Mouse (Mus musculus): ENCODE data around the gene Mrtfa. TPM values are rescaled to one million over a fixed set of nuclear protein-coding genes. Genes with fewer than 3 reads are reported as not detected.

Gene Mrtfa
- polyA plus RNA-seq, 1 experiment from 2014 or later = 22.3 TPM

- no peaks in the 10 kb centered on the region for H3K4me1 ChIP-seq (ENCODE audit: control insufficient read depth, insufficient read depth, low read length)
- no peaks in the 10 kb centered on the region for H3K27me3 ChIP-seq (ENCODE audit: control insufficient read depth, insufficient read depth, low read length)
- WGBS = 92% methylated on average over 1 of the region's 1 CpGs
- H3K9ac ChIP-seq (ENCODE audit: low read length) = no peak overlapping the region
- H3K27ac ChIP-seq (replicated peaks; ENCODE audit: low read depth, low read length) = no peak overlapping the region
- no peak for DNase-seq (ENCODE audit: low spot score)
- no peak for ATAC-seq (ENCODE audit: insufficient number of reproducible peaks, low FRiP score, low TSS enrichment, low read depth)
- H3K4me2 ChIP-seq (ENCODE audit: low read depth, severe bottlenecking) = no peak overlapping the region
- H3K4me3 ChIP-seq (ENCODE audit: low read depth, low read length) = no peak overlapping the region
- H3K36me3 ChIP-seq (ENCODE audit: control insufficient read depth, insufficient read depth, low read length) = no peaks in the 10 kb centered on the region
- H3K9me3 ChIP-seq (ENCODE audit: control insufficient read depth, low read length) = no peaks in the 10 kb centered on the region
These were observed 120.1 kb downstream of the Mrtfa start for GRCm38 (mm10) chr15:81070470-81070869.

- no peaks in the 10 kb centered on the region for H3K27me3 ChIP-seq (ENCODE audit: control insufficient read depth, insufficient read depth, low read length)
- H3K4me3 ChIP-seq (ENCODE audit: low read depth, low read length) = no peak overlapping the region
- DNase-seq (ENCODE audit: low spot score) = no peak
- no peak for ATAC-seq (ENCODE audit: insufficient number of reproducible peaks, low FRiP score, low TSS enrichment, low read depth)
- no peaks in the 10 kb centered on the region for H3K4me1 ChIP-seq (ENCODE audit: control insufficient read depth, insufficient read depth, low read length)
- H3K36me3 ChIP-seq (ENCODE audit: control insufficient read depth, insufficient read depth, low read length) = no peaks in the 10 kb centered on the region
- WGBS = 96% methylated on average over 5 of the region's 5 CpGs
- no peaks in the 10 kb centered on the region for H3K9me3 ChIP-seq (ENCODE audit: control insufficient read depth, low read length)
- H3K9ac ChIP-seq (ENCODE audit: low read length) = no peak overlapping the region
- no peak overlapping the region for H3K27ac ChIP-seq (replicated peaks; ENCODE audit: low read depth, low read length)
- H3K4me2 ChIP-seq (ENCODE audit: low read depth, severe bottlenecking) = no peak overlapping the region
These were observed 121.7 kb downstream of the Mrtfa start for GRCm38 (mm10) chr15:81068641-81069381.

DNA sequence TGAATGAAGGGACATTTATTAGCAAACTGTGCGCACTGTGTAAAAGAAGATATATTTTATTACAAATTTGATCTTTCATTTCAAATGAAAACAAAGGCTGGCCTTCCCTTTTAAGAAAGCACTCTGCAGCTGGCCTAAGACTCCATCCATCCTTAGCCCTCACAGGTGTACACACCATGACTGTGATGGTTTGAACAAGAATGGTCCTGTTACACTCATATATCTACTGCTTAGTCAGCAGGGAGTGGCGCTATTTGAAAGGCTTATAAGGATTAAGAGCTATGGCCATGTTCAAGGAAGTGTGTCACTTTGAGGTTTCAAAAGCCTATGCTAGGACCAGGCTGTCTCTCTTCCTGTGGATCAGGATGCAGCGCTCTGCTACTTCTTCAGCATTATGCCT lies 122.8 kb downstream of the Mrtfa start:
- Histone ChIP-seq H3K4me2 (ENCODE audit: low read depth, severe bottlenecking) (no peak overlapping the region), H3K9ac (ENCODE audit: low read length) (no peak overlapping the region), H3K27me3 (ENCODE audit: control insufficient read depth, insufficient read depth, low read length) (no peaks in the 10 kb centered on the region), H3K36me3 (ENCODE audit: control insufficient read depth, insufficient read depth, low read length) (no peaks in the 10 kb centered on the region), H3K9me3 (ENCODE audit: control insufficient read depth, low read length) (no peaks in the 10 kb centered on the region), H3K4me3 (ENCODE audit: low read depth, low read length) (no peak overlapping the region), H3K27ac (replicated peaks; ENCODE audit: low read depth, low read length) (no peak overlapping the region), H3K4me1 (ENCODE audit: control insufficient read depth, insufficient read depth, low read length) (peaks cover 3% of the 10 kb centered on the region)
- no peak for DNase-seq (ENCODE audit: low spot score)
- 94% methylated on average over 3 of the region's 3 CpGs for WGBS
- ATAC-seq (ENCODE audit: insufficient number of reproducible peaks, low FRiP score, low TSS enrichment, low read depth) = no peak

DNA sequence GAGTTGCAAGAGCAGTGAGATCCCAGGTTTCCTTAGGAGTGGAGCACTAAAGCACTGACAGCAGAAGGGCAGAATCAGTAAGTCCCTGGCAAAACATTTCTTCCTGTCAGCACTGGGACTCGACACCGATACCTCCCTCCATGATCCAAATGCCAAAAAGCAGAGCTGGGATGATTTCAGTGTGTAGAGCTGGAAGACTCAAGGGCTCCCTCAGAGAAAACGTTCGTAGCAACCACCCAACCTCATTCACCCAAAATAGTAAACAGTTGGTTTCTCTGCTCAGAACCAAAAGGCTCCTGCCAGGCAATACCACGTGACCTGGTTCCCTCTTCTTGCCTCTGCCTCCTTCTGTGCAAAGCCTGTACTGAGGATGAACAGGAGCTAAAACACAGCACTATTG lies 123.6 kb downstream of the Mrtfa start:
- Histone ChIP-seq H3K4me1 (ENCODE audit: control insufficient read depth, insufficient read depth, low read length) (peaks cover 11% of the 10 kb centered on the region), H3K27ac (replicated peaks; ENCODE audit: low read depth, low read length) (no peak overlapping the region), H3K4me2 (ENCODE audit: low read depth, severe bottlenecking) (no peak overlapping the region), H3K9ac (ENCODE audit: low read length) (no peak overlapping the region), H3K27me3 (ENCODE audit: control insufficient read depth, insufficient read depth, low read length) (no peaks in the 10 kb centered on the region), H3K4me3 (ENCODE audit: low read depth, low read length) (no peak overlapping the region), H3K36me3 (ENCODE audit: control insufficient read depth, insufficient read depth, low read length) (no peaks in the 10 kb centered on the region), H3K9me3 (ENCODE audit: control insufficient read depth, low read length) (no peaks in the 10 kb centered on the region)
- ATAC-seq (ENCODE audit: insufficient number of reproducible peaks, low FRiP score, low TSS enrichment, low read depth) = no peak
- WGBS = 76% methylated on average over 5 of the region's 5 CpGs
- DNase-seq (ENCODE audit: low spot score) = no peak

DNA sequence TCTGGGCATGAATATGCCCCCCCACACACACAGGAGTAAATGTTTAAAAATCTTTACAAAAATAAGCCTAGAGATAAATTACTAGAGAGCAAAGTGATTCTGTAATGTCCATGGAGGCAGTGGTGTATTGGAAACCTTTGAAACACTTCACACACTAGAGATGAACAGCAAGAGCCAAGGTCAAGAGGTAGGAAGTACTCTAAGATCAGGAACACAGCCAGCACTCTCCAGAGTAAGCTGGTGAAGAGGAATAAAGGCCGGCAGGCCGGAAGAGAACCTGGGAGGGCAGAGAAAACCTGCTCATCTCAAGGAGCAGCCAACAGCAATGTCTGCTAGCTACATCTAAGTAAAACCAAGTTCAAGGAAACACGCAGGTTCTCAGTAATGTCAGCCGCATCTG lies 125.9 kb downstream of the Mrtfa start:
- Histone ChIP-seq H3K9me3 (ENCODE audit: control insufficient read depth, low read length) (no peaks in the 10 kb centered on the region), H3K27me3 (ENCODE audit: control insufficient read depth, insufficient read depth, low read length) (no peaks in the 10 kb centered on the region), H3K4me1 (ENCODE audit: control insufficient read depth, insufficient read depth, low read length) (peaks cover 16% of the 10 kb centered on the region), H3K4me3 (ENCODE audit: low read depth, low read length) (no peak overlapping the region), H3K4me2 (ENCODE audit: low read depth, severe bottlenecking) (no peak overlapping the region), H3K9ac (ENCODE audit: low read length) (no peak overlapping the region), H3K36me3 (ENCODE audit: control insufficient read depth, insufficient read depth, low read length) (no peaks in the 10 kb centered on the region), H3K27ac (replicated peaks; ENCODE audit: low read depth, low read length) (no peak overlapping the region)
- WGBS = 89% methylated on average over 4 of the region's 4 CpGs
- no peak for DNase-seq (ENCODE audit: low spot score)
- no peak for ATAC-seq (ENCODE audit: insufficient number of reproducible peaks, low FRiP score, low TSS enrichment, low read depth)

- H3K4me3 ChIP-seq (ENCODE audit: low read depth, low read length) = no peak overlapping the region
- H3K27me3 ChIP-seq (ENCODE audit: control insufficient read depth, insufficient read depth, low read length) = no peaks in the 10 kb centered on the region
- no peak overlapping the region for H3K9ac ChIP-seq (ENCODE audit: low read length)
- WGBS = 36% methylated on average over 1 of the region's 1 CpGs
- H3K27ac ChIP-seq (replicated peaks; ENCODE audit: low read depth, low read length) = no peak overlapping the region
- H3K4me2 ChIP-seq (ENCODE audit: low read depth, severe bottlenecking) = no peak overlapping the region
- no peaks in the 10 kb centered on the region for H3K9me3 ChIP-seq (ENCODE audit: control insufficient read depth, low read length)
- H3K4me1 ChIP-seq (ENCODE audit: control insufficient read depth, insufficient read depth, low read length) = peaks cover 16% of the 10 kb centered on the region
- ATAC-seq (ENCODE audit: insufficient number of reproducible peaks, low FRiP score, low TSS enrichment, low read depth) (no peak), DNase-seq (ENCODE audit: low spot score) (no peak)
- no peaks in the 10 kb centered on the region for H3K36me3 ChIP-seq (ENCODE audit: control insufficient read depth, insufficient read depth, low read length)
These were observed 126.4 kb downstream of the Mrtfa start for GRCm38 (mm10) chr15:81064143-81064542.

DNA sequence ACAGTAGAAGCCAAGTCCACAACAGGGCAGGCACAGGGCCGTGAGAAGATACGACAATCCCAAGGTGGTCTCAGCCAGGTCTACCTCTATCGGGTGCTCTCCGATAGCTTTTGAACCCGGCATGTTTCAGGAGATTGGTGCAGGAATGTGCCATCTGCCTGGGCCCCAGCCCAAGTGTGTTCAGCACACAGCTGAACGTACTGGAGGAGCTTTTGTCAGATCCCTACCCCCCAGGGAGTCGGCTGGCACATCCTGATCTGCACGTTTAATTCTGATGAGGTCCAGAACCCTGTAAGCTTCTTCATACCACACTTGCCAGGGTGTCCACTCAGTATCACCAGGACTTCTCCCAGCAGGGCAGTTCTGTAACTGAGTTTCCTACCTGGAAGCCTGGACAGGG lies 127.9 kb downstream of the Mrtfa start:
- no peaks in the 10 kb centered on the region for H3K27me3 ChIP-seq (ENCODE audit: control insufficient read depth, insufficient read depth, low read length)
- DNase-seq (ENCODE audit: low spot score) (peak; percentile 25), ATAC-seq (ENCODE audit: insufficient number of reproducible peaks, low FRiP score, low TSS enrichment, low read depth) (no peak)
- H3K27ac ChIP-seq (replicated peaks; ENCODE audit: low read depth, low read length) = no peak overlapping the region
- 31% methylated on average over 8 of the region's 8 CpGs for WGBS
- H3K4me1 ChIP-seq (ENCODE audit: control insufficient read depth, insufficient read depth, low read length) = peaks cover 16% of the 10 kb centered on the region
- H3K4me3 ChIP-seq (ENCODE audit: low read depth, low read length) = no peak overlapping the region
- no peak overlapping the region for H3K9ac ChIP-seq (ENCODE audit: low read length)
- H3K9me3 ChIP-seq (ENCODE audit: control insufficient read depth, low read length) = no peaks in the 10 kb centered on the region
- H3K4me2 ChIP-seq (ENCODE audit: low read depth, severe bottlenecking) = no peak overlapping the region
- no peaks in the 10 kb centered on the region for H3K36me3 ChIP-seq (ENCODE audit: control insufficient read depth, insufficient read depth, low read length)

- Histone ChIP-seq H3K27me3 (ENCODE audit: control insufficient read depth, insufficient read depth, low read length) (no peaks in the 10 kb centered on the region), H3K9ac (ENCODE audit: low read length) (no peak overlapping the region), H3K36me3 (ENCODE audit: control insufficient read depth, insufficient read depth, low read length) (no peaks in the 10 kb centered on the region), H3K4me3 (ENCODE audit: low read depth, low read length) (no peak overlapping the region), H3K4me1 (ENCODE audit: control insufficient read depth, insufficient read depth, low read length) (peaks cover 16% of the 10 kb centered on the region), H3K4me2 (ENCODE audit: low read depth, severe bottlenecking) (no peak overlapping the region), H3K27ac (replicated peaks; ENCODE audit: low read depth, low read length) (no peak overlapping the region), H3K9me3 (ENCODE audit: control insufficient read depth, low read length) (no peaks in the 10 kb centered on the region)
- ATAC-seq (ENCODE audit: insufficient number of reproducible peaks, low FRiP score, low TSS enrichment, low read depth) (peak; percentile 72; the same call in 1 of the 2 replicates), DNase-seq (ENCODE audit: low spot score) (peak; percentile 80)
- WGBS = 2% methylated on average over 8 of the region's 8 CpGs
These were observed 128.4 kb downstream of the Mrtfa start for GRCm38 (mm10) chr15:81062175-81062588.

- WGBS = 84% methylated on average over 2 of the region's 2 CpGs
- peaks cover 16% of the 10 kb centered on the region for H3K4me1 ChIP-seq (ENCODE audit: control insufficient read depth, insufficient read depth, low read length)
- H3K4me2 ChIP-seq (ENCODE audit: low read depth, severe bottlenecking) = no peak overlapping the region
- H3K27ac ChIP-seq (replicated peaks; ENCODE audit: low read depth, low read length) = no peak overlapping the region
- no peaks in the 10 kb centered on the region for H3K9me3 ChIP-seq (ENCODE audit: control insufficient read depth, low read length)
- no peak overlapping the region for H3K4me3 ChIP-seq (ENCODE audit: low read depth, low read length)
- DNase-seq (ENCODE audit: low spot score) (no peak), ATAC-seq (ENCODE audit: insufficient number of reproducible peaks, low FRiP score, low TSS enrichment, low read depth) (no peak)
- H3K36me3 ChIP-seq (ENCODE audit: control insufficient read depth, insufficient read depth, low read length) = no peaks in the 10 kb centered on the region
- no peak overlapping the region for H3K9ac ChIP-seq (ENCODE audit: low read length)
- H3K27me3 ChIP-seq (ENCODE audit: control insufficient read depth, insufficient read depth, low read length) = no peaks in the 10 kb centered on the region
These were observed 129.6 kb downstream of the Mrtfa start for GRCm38 (mm10) chr15:81060975-81061374.

Measured in limb, embryonic 11.5 days (tissue).